Mouse (Mus musculus) ovary, postnatal 36 days (tissue): ENCODE results near the gene Gm3127.
"Not testable (repeated sequence)": the region's sequence is repeated elsewhere in the genome, so short reads cannot be mapped to it uniquely, and the experiment has no call there.

Experiments
- DNase-seq: peaks from one replicate; pipeline ENCODE4 v3.0.0; 2022; ENCODE audit warnings: low spot score, mixed read lengths

Gene Gm3127

GRCm38 (mm10) chr14:4164730-4165129, at the start of gene Gm3127:
TSS of gene Gm3127 (plus strand) at chr14:4165030.
- DNase-seq = not testable (repeated sequence)

GRCm38 (mm10) chr14:4141646-4142045, 23.2 kb upstream of the Gm3127 start:
- DNase-seq = not testable (repeated sequence)

- DNase-seq = not testable (repeated sequence)
Observed at GRCm38 (mm10) chr14:4182030-4182429, 17.2 kb downstream of the Gm3127 start.

- not testable (repeated sequence) for DNase-seq
Observed at GRCm38 (mm10) chr14:4182491-4183210, 17.8 kb downstream of the Gm3127 start, which contains the start of gene Gm2974. TSS of gene Gm2974 (plus strand) at chr14:4182576.

GRCm38 (mm10) chr14:4183375-4183774, 18.5 kb downstream of the Gm3127 start:
- not testable (repeated sequence) for DNase-seq
